Mouse (Mus musculus) CH12.LX (cell line): ENCODE results near the gene Fgf11. TPM values are rescaled to one million over a fixed set of nuclear protein-coding genes. Genes with fewer than 3 reads are reported as not detected.

ENCODE experiments used
- DNase-seq: peaks from one replicate; pipeline ENCODE4 v3.0.0-alpha.2; 2013; ENCODE audit errors: extremely low read depth
- H3K27ac ChIP-seq: 2 replicates; pipeline ENCODE4 v1.5.1; 2012; ENCODE audit warnings: low read depth, mild to moderate bottlenecking, control low read depth, moderate library complexity; ENCODE audit not compliant: insufficient read depth
- H3K27me3 ChIP-seq: replicated peaks from 2 replicates; pipeline ENCODE3; 2012; ENCODE audit warnings: inconsistent platforms
- H3K36me3 ChIP-seq, 2 experiments: replicated peaks in 1 of 2; 2 replicates each; pipeline versions ENCODE3 to v1.6.1; 2012; ENCODE audit warnings: inconsistent platforms in 1 of 2, low read length in 1 of 2, mild to moderate bottlenecking in 1 of 2, mixed read lengths in 1 of 2, moderate library complexity in 1 of 2; ENCODE audit not compliant: control insufficient read depth in 1 of 2, insufficient read depth in 1 of 2
- H3K4me1 ChIP-seq, 2 experiments: 2 replicates each; pipeline ENCODE4 v1.6.1; 2012; ENCODE audit warnings: inconsistent platforms in 1 of 2, moderate library complexity in 1 of 2; ENCODE audit not compliant: insufficient read depth in 2 of 2, control insufficient read depth in 1 of 2
- H3K4me2 ChIP-seq: 2 replicates; pipeline ENCODE4 v1.6.1; 2012; ENCODE audit warnings: low read depth, mild to moderate bottlenecking, control low read depth; ENCODE audit not compliant: poor library complexity, insufficient read depth, severe bottlenecking
- H3K4me3 ChIP-seq, 3 experiments: fragments of 150-350 bp in 1 of 3; sonication (generic) in 1 of 3; replicated peaks in 1 of 3; 2 replicates each; pipeline versions ENCODE3 to v1.5.1; 2011 to 2012; ENCODE audit warnings: low read depth in 2 of 3, low read length in 2 of 3, mild to moderate bottlenecking in 2 of 3, moderate library complexity in 2 of 3, control low read depth in 1 of 3, improper control_type of control experiment in 1 of 3, inconsistent platforms in 1 of 3, mixed read lengths in 1 of 3; ENCODE audit not compliant: poor library complexity in 1 of 3
- H3K79me2 ChIP-seq: replicated peaks from 2 replicates; pipeline ENCODE4 v1.6.1; 2012; ENCODE audit warnings: mild to moderate bottlenecking, moderate library complexity; ENCODE audit not compliant: control insufficient read depth, poor library complexity, insufficient read depth, severe bottlenecking; ENCODE audit errors: extremely low read depth
- H3K9ac ChIP-seq: 2 replicates; pipeline ENCODE4 v1.6.1; 2012; ENCODE audit warnings: low read depth, mild to moderate bottlenecking, control low read depth, moderate library complexity; ENCODE audit not compliant: insufficient read depth
- H3K9me3 ChIP-seq: replicated peaks from 2 replicates; pipeline ENCODE3; 2012; ENCODE audit warnings: low read length, inconsistent platforms, mixed read lengths
- CHD2 ChIP-seq: IDR thresholded peaks from 2 replicates; pipeline ENCODE4 v1.6.1; 2011; ENCODE audit warnings: low read length, improper control_type of control experiment
- ETS1 ChIP-seq: conservative IDR thresholded peaks from 2 replicates; pipeline ENCODE4 v1.6.1; 2012; ENCODE audit warnings: low read depth, mild to moderate bottlenecking, inconsistent platforms, low read length, improper control_type of control experiment, moderate library complexity
- IRF4 ChIP-seq: IDR thresholded peaks from 2 replicates; pipeline ENCODE4 v1.6.1; 2014; ENCODE audit warnings: low read depth, mild to moderate bottlenecking, inconsistent platforms, low read length, improper control_type of control experiment
- JUN ChIP-seq: IDR thresholded peaks from 2 replicates; pipeline ENCODE4 v1.6.1; 2011; ENCODE audit warnings: low read depth, mild to moderate bottlenecking, low read length, improper control_type of control experiment, moderate library complexity; ENCODE audit not compliant: insufficient read depth
- MAX ChIP-seq: IDR thresholded peaks from 2 replicates; pipeline ENCODE4 v1.6.1; 2011; ENCODE audit warnings: low read length, improper control_type of control experiment
- NRF1 ChIP-seq: IDR thresholded peaks from 2 replicates; pipeline ENCODE4 v1.6.1; 2014; ENCODE audit warnings: low read depth, mild to moderate bottlenecking, inconsistent platforms, low read length, improper control_type of control experiment, moderate library complexity
- RAD21 ChIP-seq: IDR thresholded peaks from 2 replicates; pipeline ENCODE4 v1.6.1; 2011; ENCODE audit warnings: low read depth, mild to moderate bottlenecking, low read length, improper control_type of control experiment, moderate library complexity
- SIN3A ChIP-seq: IDR thresholded peaks from 2 replicates; pipeline ENCODE4 v1.6.1; 2012; ENCODE audit warnings: low read length, improper control_type of control experiment, inconsistent platforms
- TBP ChIP-seq: conservative IDR thresholded peaks from 2 replicates; pipeline ENCODE4 v1.6.1; 2011; ENCODE audit warnings: low read depth, low read length, improper control_type of control experiment
- TCF12 ChIP-seq: IDR thresholded peaks from 2 replicates; pipeline ENCODE4 v1.6.1; 2014; ENCODE audit warnings: low read depth, mild to moderate bottlenecking, inconsistent platforms, low read length, improper control_type of control experiment
- USF1 ChIP-seq: IDR thresholded peaks from 2 replicates; pipeline ENCODE4 v1.6.1; 2014; ENCODE audit warnings: low read depth, mild to moderate bottlenecking, inconsistent platforms, low read length, improper control_type of control experiment
- ZKSCAN1 ChIP-seq: IDR thresholded peaks from 2 replicates; pipeline ENCODE4 v1.6.1; 2012; ENCODE audit warnings: low read depth, inconsistent platforms, low read length, improper control_type of control experiment, borderline replicate concordance
- ZNF384 ChIP-seq: IDR thresholded peaks from 2 replicates; pipeline ENCODE4 v1.6.1; 2012; ENCODE audit warnings: low read depth, low read length, improper control_type of control experiment, inconsistent platforms
- dilution Hi-C: fragments of 300-500 bp; cut with MboI; formaldehyde crosslinking; loops from 2 replicates; pipeline ENCODE4 v1.14.3; 2020; ENCODE audit warnings: low sequenced_read_pairs; ENCODE audit not compliant: extremely low pct_unique_long_range_greater_than_20kb, extremely low pct_ligation_motif_present
- in situ Hi-C: fragments of 300-500 bp; cut with MboI; formaldehyde crosslinking; loops from 3 replicates; pipeline ENCODE4 v1.14.3; 2019; ENCODE audit warnings: low sequenced_read_pairs, low pct_ligation_motif_present, low pct_unique_long_range_greater_than_20kb, mixed read lengths
- polyA plus RNA-seq: library from polyadenylated mRNA; unstranded; fragments of >175 nt; gene quantifications from 2 replicates; pipeline ENCODE4 v1.2.1, GENCODE M21; 2012; ENCODE audit warnings: low read depth; ENCODE audit not compliant: insufficient read length
- total RNA-seq, 2 experiments: library from RNA; depleted of rRNA; stranded (reverse); fragments of 300-350 nt in 1 of 2; fragments of >200 nt in 1 of 2; gene quantifications; 2 replicates each; pipeline ENCODE4 v1.2.3; 2012 to 2014

Fgf11 gene
- total and polyA plus RNA-seq, 3 experiments = 0.93 to 3.9 (median 1.8) TPM

DNA sequence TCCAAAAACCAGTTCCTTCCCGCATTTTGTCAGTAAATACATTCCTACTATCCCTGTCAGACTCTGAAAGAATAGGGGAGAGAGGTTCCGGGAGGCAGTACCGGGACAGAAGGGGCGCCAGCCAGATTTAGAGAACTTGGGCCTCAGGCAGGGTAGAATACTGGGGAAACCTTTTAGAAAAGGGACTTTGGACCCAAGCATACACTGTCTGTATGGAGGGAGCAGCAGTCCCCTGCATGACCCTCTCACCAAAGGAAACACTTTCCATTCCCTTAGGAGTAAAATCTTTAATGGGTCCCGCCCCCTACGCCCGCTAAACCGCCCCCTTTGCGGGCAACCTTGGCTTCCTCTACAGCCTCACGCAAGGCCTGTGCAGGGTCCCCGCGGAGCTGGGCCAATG is 1.7 kb upstream of the Fgf11 start:
- Histone ChIP-seq H3K79me2 (no peaks in the 10 kb centered on the region), H3K4me2 (peak overlapping the region; percentile 72), H3K36me3 (no peaks in the 10 kb centered on the region), H3K9ac (peak overlapping the region; percentile 2; the same call in 1 of the 2 replicates), H3K4me1 (peaks cover 12 to 43% of the 10 kb centered on the region in 2 experiments)
- no peak for DNase-seq
- dilution Hi-C loops = no loop called here
- in situ Hi-C loops = loop anchor here (5.0 kb wide), 1 partner anchor 74 kb away; the partner anchor contains the start of gene Tmem95
- TF ChIP-seq ZNF384 = no peak
- TF ChIP-seq NRF1 = no peak
- TF ChIP-seq IRF4 = no peak
- no peak for TF ChIP-seq RAD21
- 0 out of 2 replicates have a peak, but pooled peaks have one; percentile 11 for TF ChIP-seq TBP
- TF ChIP-seq, all 38 proteins: peak for 1
- Histone ChIP-seq H3K4me3 (peak overlapping the region; percentile 11 to 39 (median 37)), H3K9me3 (peaks cover 24% of the 10 kb centered on the region), H3K27me3 (peaks cover 48% of the 10 kb centered on the region), H3K27ac (no peak overlapping the region)

- Histone ChIP-seq H3K27me3 (peaks cover 45% of the 10 kb centered on the region), H3K4me2 (peak overlapping the region; percentile 72), H3K9ac (peak overlapping the region; percentile 27; the same call in 1 of the 2 replicates), H3K36me3 (no peaks in the 10 kb centered on the region), H3K4me3 (peak overlapping the region; percentile 39 to 57 (median 42)), H3K79me2 (no peaks in the 10 kb centered on the region), H3K4me1 (peaks cover 12 to 50% of the 10 kb centered on the region in 2 experiments), H3K27ac (no peak overlapping the region), H3K9me3 (peaks cover 24% of the 10 kb centered on the region)
- in situ Hi-C loops = loop anchor here (5.0 kb wide), 1 partner anchor 75 kb away; the partner anchor contains the start of gene Tmem95
- dilution Hi-C loops = no loop called here
- TF ChIP-seq SIN3A (peak; percentile 28; the same call in 1 of the 2 replicates), ETS1 (no peak)
- DNase-seq = no peak
Measured at GRCm38 (mm10) chr11:69802648-69803105, 1.0 kb upstream of the Fgf11 start.

DNA sequence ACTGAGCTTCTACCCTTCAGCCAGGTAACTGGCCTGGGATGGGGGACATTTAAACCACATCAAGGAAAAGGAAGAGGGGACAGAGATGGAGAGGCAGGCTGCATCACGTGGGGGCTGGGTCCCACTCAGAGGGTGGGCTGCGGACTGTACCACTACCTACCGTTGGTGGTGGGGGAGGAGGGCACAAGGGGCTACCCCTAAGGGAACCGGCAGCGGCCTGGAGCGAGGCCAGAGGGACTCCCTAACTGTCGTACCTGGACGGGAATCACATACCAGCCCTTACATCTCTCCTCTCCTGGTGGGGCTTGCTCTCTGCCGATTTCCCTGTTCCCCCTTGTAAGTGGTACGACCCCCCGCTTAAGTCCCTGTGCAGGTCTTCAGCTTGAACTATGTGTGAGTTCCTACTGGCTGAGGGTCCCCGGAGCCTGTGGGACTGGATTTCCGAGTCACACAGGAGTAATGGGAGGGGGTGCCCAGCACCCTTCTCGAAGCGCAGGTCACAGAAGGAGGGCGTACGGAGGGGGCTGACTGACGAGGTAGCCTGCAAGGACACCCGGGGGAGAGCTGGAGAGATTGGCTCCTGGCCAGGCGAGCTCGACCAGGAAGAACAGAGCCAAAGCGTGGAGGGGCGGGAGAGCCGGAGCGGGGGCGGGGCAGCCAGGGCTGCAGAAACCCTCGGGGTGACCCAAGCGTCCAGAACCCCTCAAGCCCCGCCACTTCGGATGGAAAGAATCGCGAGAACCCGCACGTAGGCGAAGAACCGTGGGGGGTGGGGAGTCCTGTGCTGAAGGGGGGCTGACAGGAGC is 1.1 kb downstream of the Fgf11 start:
- Histone ChIP-seq H3K27me3 (peaks cover 43% of the 10 kb centered on the region), H3K4me2 (no peak overlapping the region), H3K79me2 (no peaks in the 10 kb centered on the region), H3K9me3 (peaks cover 19% of the 10 kb centered on the region), H3K27ac (peak overlapping the region; percentile 8; the same call in 1 of the 2 replicates)
- dilution Hi-C loops = no loop called here
- TF ChIP-seq USF1 (peak; percentile 44), CHD2 (no peak), JUN (no peak), ZKSCAN1 (no peak), MAX (peak; percentile 20; the same call in 1 of the 2 replicates), TCF12 (0 out of 2 replicates have a peak, but pooled peaks have one; percentile 3)
- TF ChIP-seq, all 38 proteins: peak for 3
- in situ Hi-C loops = loop anchor here (5.0 kb wide), 1 partner anchor 77 kb away; the partner anchor contains the start of gene Tmem95
- H3K4me3 ChIP-seq = peak overlapping the region; percentile 41 to 64 (median 49)
- no peaks in the 10 kb centered on the region for H3K36me3 ChIP-seq
- peak; percentile 45 for DNase-seq
- peaks cover 12 to 64% of the 10 kb centered on the region in 2 experiments for H3K4me1 ChIP-seq
- H3K9ac ChIP-seq = no peak overlapping the region
